Mouse (Mus musculus) T-cell, adult 66 days (primary cell): ENCODE measurements around the gene Commd7. TPM values are rescaled to one million over a fixed set of nuclear protein-coding genes. Genes with fewer than 3 reads are reported as not detected.

Source experiments
- total RNA-seq, 2 experiments: library from RNA; stranded (reverse); gene quantifications; 3 replicates in 1 of 2; 4 replicates in 1 of 2; pipeline ENCODE4 v1.2.4; 2023

Gene Commd7
- total RNA-seq: 10 to 100 TPM; 37.1 to 46.6 TPM

DNA sequence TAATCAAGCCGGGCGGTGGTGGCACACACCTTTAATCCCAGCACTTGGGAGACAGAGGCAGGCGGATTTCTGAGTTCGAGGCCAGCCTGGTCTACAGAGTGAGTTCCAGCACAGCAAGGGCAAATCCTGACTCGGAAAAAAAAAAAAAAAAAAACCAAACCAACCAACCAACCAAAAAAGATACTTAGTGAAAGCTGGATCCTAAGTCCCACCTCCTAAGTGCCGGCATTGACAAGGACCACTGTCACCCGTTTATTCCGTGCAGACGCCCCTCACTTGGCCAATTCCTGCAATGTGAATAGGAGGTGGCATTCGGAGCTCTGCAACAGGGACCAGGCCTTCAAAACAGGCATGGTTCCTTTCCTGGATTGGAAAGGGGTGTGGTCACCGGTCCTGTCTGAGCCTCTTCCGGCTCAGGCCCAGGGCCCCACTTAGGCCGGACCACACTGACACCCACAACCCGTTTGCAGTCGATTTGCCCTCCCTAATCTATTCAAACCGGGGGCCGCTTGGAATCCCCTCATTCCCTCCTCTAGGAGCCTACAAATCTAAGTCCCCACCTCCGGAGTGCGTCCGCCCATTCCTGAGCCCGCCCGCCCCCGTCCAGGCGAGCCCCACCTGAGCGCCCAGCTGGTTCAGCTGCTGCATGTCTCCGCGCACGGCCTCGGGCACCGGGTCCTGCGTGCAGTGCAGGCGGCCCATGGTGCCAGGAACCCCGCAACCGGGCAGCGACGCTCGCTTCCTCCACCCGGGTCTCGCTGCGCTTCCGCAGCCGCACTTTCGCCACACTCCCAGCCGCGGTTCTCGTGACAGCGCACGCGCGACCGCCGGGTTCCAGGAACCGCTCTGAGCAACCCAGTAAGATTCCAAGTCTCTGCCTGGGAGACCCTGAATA, at the start of gene Commd7:
Commd7 (minus strand) TSS at position 806 of the 895 bp plus-strand sequence.

DNA sequence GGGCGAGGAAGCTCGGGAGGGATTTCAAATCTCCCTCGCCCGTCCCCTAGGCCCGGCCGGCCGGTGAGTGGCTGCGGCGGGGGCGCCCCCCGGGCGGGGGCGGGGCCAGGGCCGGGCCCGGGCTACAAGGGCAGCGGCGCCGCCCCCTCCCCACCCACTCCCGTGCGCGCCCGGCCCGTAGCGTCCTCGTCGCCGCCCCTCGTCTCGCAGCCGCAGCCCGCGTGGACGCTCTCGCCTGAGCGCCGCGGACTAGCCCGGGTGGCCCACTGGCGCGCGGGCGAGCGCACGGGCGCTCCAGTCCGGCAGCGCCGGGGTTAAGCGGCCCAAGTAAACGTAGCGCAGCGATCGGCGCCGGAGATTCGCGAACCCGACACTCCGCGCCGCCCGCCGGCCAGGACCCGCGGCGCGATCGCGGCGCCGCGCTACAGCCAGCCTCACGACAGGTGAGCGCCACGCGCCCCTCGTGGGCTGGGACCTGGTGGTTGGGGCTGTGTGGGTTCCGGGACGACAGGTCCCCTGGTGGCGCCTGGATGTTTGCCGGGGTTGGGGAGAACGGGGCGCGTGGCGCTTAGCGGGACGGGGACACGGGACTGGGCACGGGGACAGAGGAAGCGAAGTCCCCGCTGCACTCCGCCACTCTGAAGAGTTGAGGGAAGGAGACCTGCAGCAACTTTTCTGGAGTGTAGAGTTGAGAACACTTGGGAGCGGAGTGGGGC, 16.9 kb upstream of the Commd7 start, which contains the start of gene Dnmt3b:
Dnmt3b (plus strand) TSS at position 153 of the 716 bp plus-strand sequence.

Other genes with a start within 250 kb of the Commd7 start
- gene 4930404H24Rik, start 140.0 kb downstream of the Commd7 start, total RNA-seq: not detected
- 1 to 10 TPM; 2.5 to 5.1 TPM for gene Nol4l, start 102.8 kb downstream of the Commd7 start, total RNA-seq
- gene Dnmt3b, start 16.7 kb upstream of the Commd7 start, total RNA-seq: 10 to 100 TPM in 1 of 2 experiments, 1 to 10 TPM in 1; 9.2 to 14.5 TPM
- not detected for gene Dnmt3c, start 63.9 kb upstream of the Commd7 start, total RNA-seq
- gene Mapre1, start 108.5 kb upstream of the Commd7 start, total RNA-seq: 100 to 1,000 TPM; 148 to 152 TPM
- 1 to 10 TPM in 1 of 2 experiments, under 1 TPM in 1; 0.76 to 2.4 TPM for gene Efcab8, start 147.2 kb upstream of the Commd7 start, total RNA-seq
- gene Sun5, start 238.3 kb upstream of the Commd7 start, total RNA-seq: not detected
- not detected for gene Bpifb2, start 242.3 kb upstream of the Commd7 start, total RNA-seq